Mouse (Mus musculus) urinary bladder, postnatal 25 days (tissue): Measurements from ENCODE around the gene Gm49339.
"Not testable (repeated sequence)": the region's sequence is repeated elsewhere in the genome, so short reads cannot be mapped to it uniquely, and the experiment has no call there.

Experiments used
- DNase-seq: peaks from one replicate; pipeline ENCODE4 v3.0.0; 2022; ENCODE audit warnings: low spot score

Gene Gm49339

DNA sequence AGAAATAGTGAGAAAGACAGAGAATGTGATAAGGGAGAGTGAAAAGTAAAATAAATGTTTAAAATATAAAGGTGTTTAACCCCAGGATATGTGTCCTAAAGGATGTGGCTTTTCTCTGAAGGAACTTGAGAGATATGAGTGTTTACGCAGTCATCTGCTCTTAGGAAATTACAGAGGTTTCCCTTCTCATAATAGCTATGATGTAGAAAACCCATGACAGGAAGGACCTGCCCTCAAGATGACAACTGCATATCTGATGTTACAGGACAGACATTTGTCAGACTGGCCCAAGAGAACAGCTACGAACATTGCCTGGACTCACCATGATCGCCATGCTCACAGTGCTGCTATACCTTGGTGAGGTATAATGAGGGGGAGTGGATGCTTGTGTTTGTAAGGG is at the start of gene Gm49339, which contains the start of gene Lilr4b:
Gene Gm49339, plus strand, starts transcription at position 216 of the 400 bp plus-strand sequence.
Gene Lilr4b, plus strand, starts transcription at position 236 of the 400 bp plus-strand sequence.
- DNase-seq = not testable (repeated sequence)

- DNase-seq = no peak
Observed at GRCm38 (mm10) chr10:51432940-51433339, 47.5 kb upstream of the Gm49339 start.

DNA sequence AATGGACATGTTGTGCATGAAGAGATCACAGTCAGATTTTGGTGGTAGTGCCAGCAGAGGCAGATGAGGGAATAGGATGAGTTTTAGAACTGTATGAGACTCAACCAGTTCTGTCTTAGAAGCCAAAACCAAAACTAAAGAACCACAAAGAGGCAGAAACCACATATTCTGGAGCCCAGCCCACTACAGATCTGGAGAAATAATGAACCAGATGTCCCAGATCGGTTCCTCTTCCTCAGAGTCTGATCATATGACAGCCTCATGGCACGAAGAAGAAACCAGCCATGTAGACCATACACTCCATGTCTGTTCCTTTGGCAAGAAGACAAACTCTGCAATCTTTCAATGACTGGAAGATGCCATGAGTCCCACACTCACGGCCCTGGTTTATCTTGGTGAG is 44.7 kb upstream of the Gm49339 start:
- no peak for DNase-seq

DNA sequence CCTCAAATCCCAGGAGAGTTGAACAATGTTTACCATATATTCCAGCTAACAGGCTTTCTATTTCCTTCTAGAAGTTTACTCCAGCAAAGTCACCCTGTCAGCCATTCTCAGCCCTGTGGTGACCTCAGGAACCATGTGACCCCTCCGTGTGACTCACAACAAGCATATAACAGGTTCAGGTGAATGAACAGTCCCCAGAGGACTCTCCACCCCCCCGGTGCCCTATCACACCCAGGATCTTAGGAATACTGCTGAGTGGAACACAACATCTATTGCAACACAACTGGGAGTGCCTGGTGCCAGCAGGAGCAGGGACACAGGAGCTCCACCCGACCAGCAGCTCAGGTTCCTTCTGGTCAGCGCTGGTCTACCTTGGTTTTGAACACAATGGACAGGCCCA is 28.8 kb upstream of the Gm49339 start:
- no peak for DNase-seq

GRCm38 (mm10) chr10:51453616-51454298 is 26.7 kb upstream of the Gm49339 start:
- no peak for DNase-seq

DNA sequence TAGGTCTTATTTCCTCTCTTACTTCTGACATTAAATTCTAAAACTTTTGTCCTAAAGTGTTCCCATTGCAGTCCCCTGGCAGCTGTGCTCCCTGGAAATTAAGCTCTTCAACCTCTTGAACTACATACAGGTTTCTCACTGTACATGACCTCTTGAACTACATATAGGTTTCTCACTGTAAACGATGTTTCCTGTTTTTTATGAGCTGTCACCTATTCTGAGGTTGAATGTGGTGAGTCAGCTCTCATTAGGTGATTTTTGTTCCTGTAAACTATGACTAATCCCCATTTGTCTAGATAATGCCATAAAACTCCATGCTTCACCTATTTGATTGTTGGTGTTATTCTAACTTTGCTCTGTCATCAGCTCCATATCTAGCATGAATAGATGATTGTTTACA is 26.0 kb upstream of the Gm49339 start:
- DNase-seq = no peak

- no peak for DNase-seq
Observed at GRCm38 (mm10) chr10:51455762-51456161, 24.6 kb upstream of the Gm49339 start.

- no peak for DNase-seq
Observed at GRCm38 (mm10) chr10:51456369-51456768, 24.0 kb upstream of the Gm49339 start.

DNA sequence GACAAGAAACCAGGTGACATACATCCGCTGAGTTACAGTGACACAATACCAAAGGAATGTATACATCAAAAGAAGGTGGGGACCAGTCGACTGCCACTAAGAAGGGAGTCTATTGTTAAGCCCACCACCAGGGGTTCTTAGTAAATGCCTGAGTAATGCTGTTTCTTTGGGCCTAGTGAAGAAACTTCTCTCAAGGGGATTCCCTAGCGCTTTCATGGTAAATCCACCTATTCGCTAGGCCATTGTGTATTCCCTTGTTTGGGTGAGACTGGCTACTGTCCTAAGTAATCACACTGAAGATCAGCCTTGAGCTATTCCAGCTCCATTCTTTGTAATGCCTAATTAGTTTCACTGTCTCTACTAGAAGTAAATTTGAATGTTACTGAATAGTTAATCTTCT is 16.6 kb upstream of the Gm49339 start:
- DNase-seq = not testable (repeated sequence)

DNA sequence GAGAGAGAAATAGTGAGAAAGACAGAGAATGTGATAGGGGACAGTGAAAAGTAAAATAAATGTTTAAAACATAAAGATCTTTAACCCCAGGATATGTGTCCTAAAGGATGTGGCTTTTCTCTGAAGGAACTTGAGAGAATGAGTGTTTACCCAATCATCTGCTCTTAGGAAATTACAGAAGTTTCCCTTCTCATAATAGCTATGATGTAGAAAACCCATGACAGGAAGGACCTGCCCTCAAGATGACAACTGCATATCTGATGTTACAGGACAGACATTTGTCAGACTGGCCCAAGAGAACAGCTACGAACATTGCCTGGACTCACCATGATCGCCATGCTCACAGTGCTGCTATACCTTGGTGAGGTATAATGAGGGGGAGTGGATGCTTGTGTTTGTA is 10.3 kb downstream of the Gm49339 start, which contains the start of gene Lilrb4a:
Gene Lilrb4a, plus strand, starts transcription at position 266 of the 400 bp plus-strand sequence.
- DNase-seq = not testable (repeated sequence)

- no peak for DNase-seq
Observed at GRCm38 (mm10) chr10:51520021-51520420, 39.6 kb downstream of the Gm49339 start.

GRCm38 (mm10) chr10:51521453-51521852 is 41.0 kb downstream of the Gm49339 start:
- DNase-seq = no peak

DNA sequence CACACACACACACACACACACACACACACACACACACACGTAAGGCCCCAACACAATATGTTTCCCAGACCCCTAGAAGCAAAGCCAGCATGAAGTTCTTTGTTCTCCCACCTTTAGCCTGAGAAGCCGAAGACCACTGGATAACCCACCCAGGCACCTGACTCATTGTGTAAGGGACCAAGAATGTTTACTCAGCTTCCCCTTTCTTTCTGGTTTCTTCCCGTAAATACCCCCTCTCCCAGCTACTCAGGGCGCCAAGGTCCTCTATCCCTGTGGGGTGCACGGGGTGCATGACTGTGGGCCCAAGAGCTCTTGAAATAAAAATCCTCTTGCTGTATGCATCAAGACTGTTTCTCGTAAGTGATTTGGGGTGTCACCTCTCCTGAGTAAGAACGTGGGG is 45.7 kb downstream of the Gm49339 start:
- DNase-seq = no peak

GRCm38 (mm10) chr10:51526633-51527032 is 46.2 kb downstream of the Gm49339 start:
- DNase-seq = no peak

DNA sequence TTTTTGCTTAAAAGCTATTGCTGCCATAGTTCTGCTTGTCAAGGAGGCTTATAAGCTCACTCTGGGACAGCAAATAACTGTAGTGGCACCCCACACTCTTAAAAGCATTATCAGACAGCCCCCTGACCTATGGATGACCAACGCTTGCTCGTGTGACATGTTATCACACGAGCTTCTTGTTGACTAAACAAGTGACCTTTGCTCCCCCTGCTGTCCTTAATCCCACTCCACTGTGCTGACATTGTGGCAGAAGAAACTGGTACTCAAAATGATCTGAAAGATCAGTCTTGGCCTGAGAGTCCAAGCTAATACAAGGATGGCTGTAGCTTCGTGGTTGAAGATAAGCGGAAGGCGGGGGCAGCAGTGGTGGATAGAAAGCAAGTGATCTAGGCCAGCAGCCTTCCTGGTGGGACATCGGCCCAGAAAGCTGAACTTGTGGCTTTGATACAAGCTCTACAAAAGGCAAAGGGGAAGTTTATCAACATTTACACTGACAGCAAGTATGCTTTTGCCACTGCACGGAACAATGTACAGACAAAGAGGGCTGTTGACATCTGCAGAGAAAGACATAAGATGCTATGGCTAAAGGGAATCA is 48.5 kb downstream of the Gm49339 start:
- no peak for DNase-seq

DNA sequence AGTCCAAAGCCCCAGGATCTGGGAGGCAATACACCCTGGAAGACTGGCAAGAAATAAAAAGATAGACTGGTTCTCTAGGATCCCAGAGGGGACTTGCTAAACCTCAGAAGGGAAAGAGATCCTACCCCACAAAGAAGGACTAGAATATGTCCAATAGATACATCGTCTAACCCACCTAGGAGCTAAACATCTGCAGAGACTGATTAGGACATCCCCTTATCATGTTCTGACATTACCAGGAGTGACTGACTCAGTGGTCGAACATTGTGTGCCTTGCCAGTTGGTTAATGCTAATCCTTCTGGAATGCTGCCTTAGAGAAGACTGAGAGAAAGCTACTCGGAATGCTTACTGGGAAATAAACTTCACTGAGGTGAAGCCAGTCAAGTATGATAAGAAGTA is 49.1 kb downstream of the Gm49339 start:
- DNase-seq = no peak

DNA sequence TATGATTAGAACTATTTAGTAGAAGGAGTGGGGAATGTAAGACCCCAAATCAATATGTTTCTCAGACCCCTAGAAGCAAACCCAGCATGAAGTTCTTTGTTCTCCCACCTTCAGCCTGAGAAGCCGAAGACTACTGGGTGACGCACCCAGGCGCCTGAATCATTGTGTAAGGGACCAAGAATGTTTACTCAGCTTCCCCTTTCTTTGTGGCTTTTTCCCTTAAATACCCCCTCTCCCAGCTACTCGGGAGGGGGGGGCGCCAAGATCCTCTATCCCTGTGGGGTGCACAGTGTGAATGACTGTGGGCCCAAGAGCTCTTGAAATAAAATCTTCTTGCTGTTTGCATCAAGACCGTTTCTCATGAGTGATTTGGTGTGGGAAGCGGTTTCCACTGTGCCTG is 50.4 kb downstream of the Gm49339 start:
- DNase-seq = no peak
